Mouse (Mus musculus): ENCODE measurements at regions not wholly inside any gene's neighbourhood (a gene's known extent, or its start where the extent isn't known, plus 50 kb on each side); places are given as distances from the start of the nearest gene placed in this dataset.
"Not testable (repeated sequence)": the region's sequence is repeated elsewhere in the genome, so short reads cannot be mapped to it uniquely, and the experiment has no call there.

- Histone ChIP-seq H3K27ac (replicated peaks; ENCODE audit: low read depth, low read length) (no peak overlapping the region), H3K4me1 (ENCODE audit: control insufficient read depth, insufficient read depth, insufficient read length, low read length) (no peaks in the 10 kb centered on the region), H3K4me3 (ENCODE audit: insufficient read depth, low read depth, low read length) (no peak overlapping the region)
Observed at GRCm38 (mm10) chr15:93026456-93027078, 248.4 kb downstream of the Gxylt1 start.

GRCm38 (mm10) chr15:93025791-93026190 is 249.2 kb downstream of the Gxylt1 start:
- H3K4me3 ChIP-seq (ENCODE audit: insufficient read depth, low read depth, low read length): no peak overlapping the region
- H3K27ac ChIP-seq (replicated peaks; ENCODE audit: low read depth, low read length): no peak overlapping the region
- H3K4me1 ChIP-seq (ENCODE audit: control insufficient read depth, insufficient read depth, insufficient read length, low read length): no peaks in the 10 kb centered on the region

- H3K4me3 ChIP-seq (ENCODE audit: insufficient read depth, low read depth, low read length): no peak overlapping the region
- H3K4me1 ChIP-seq (ENCODE audit: control insufficient read depth, insufficient read depth, insufficient read length, low read length): no peaks in the 10 kb centered on the region
- no peak overlapping the region for H3K27ac ChIP-seq (replicated peaks; ENCODE audit: low read depth, low read length)
Observed at GRCm38 (mm10) chr15:93024171-93024570, 250.8 kb downstream of the Gxylt1 start.

GRCm38 (mm10) chr15:93011166-93011565 is 263.8 kb downstream of the Gxylt1 start:
- no peaks in the 10 kb centered on the region for H3K4me1 ChIP-seq (ENCODE audit: control insufficient read depth, insufficient read depth, insufficient read length, low read length)
- no peak overlapping the region for H3K27ac ChIP-seq (replicated peaks; ENCODE audit: low read depth, low read length)
- H3K4me3 ChIP-seq (ENCODE audit: insufficient read depth, low read depth, low read length): no peak overlapping the region

- Histone ChIP-seq H3K4me3 (ENCODE audit: insufficient read depth, low read depth, low read length) (no peak overlapping the region), H3K4me1 (ENCODE audit: control insufficient read depth, insufficient read depth, insufficient read length, low read length) (no peaks in the 10 kb centered on the region), H3K27ac (replicated peaks; ENCODE audit: low read depth, low read length) (no peak overlapping the region)
Observed at GRCm38 (mm10) chr15:93010629-93011028, 264.4 kb downstream of the Gxylt1 start.

- Histone ChIP-seq H3K27ac (replicated peaks; ENCODE audit: low read depth, low read length) (no peak overlapping the region), H3K4me1 (ENCODE audit: control insufficient read depth, insufficient read depth, insufficient read length, low read length) (peaks cover 2% of the 10 kb centered on the region; the same call in 1 of the 2 replicates), H3K4me3 (ENCODE audit: insufficient read depth, low read depth, low read length) (no peak overlapping the region)
Observed at GRCm38 (mm10) chr15:93005751-93006231, 269.2 kb downstream of the Gxylt1 start.

- H3K27ac ChIP-seq (replicated peaks; ENCODE audit: low read depth, low read length): not testable (repeated sequence)
Observed at GRCm38 (mm10) chr15:93005186-93005585, 269.8 kb downstream of the Gxylt1 start.

GRCm38 (mm10) chr15:93004551-93004950 is 270.4 kb downstream of the Gxylt1 start:
- H3K4me1 ChIP-seq (ENCODE audit: control insufficient read depth, insufficient read depth, insufficient read length, low read length): peaks cover 2% of the 10 kb centered on the region; the same call in 1 of the 2 replicates
- no peak overlapping the region for H3K27ac ChIP-seq (replicated peaks; ENCODE audit: low read depth, low read length)
- H3K4me3 ChIP-seq (ENCODE audit: insufficient read depth, low read depth, low read length): no peak overlapping the region

More at GRCm38 (mm10) chr15:93005186-93005585, 269.8 kb downstream of the Gxylt1 start:
- not testable (repeated sequence) for H3K4me3 ChIP-seq (ENCODE audit: insufficient read depth, low read depth, low read length); H3K4me1 ChIP-seq (ENCODE audit: control insufficient read depth, insufficient read depth, insufficient read length, low read length)

GRCm38 (mm10) chr15:93003233-93003632 is 271.7 kb downstream of the Gxylt1 start:
- no peak overlapping the region for H3K4me3 ChIP-seq (ENCODE audit: insufficient read depth, low read depth, low read length)
- H3K4me1 ChIP-seq (ENCODE audit: control insufficient read depth, insufficient read depth, insufficient read length, low read length): peaks cover 2% of the 10 kb centered on the region; the same call in 1 of the 2 replicates
- no peak overlapping the region for H3K27ac ChIP-seq (replicated peaks; ENCODE audit: low read depth, low read length)

GRCm38 (mm10) chr15:93002002-93002904 is 272.7 kb downstream of the Gxylt1 start:
- peaks cover 2% of the 10 kb centered on the region; the same call in 1 of the 2 replicates for H3K4me1 ChIP-seq (ENCODE audit: control insufficient read depth, insufficient read depth, insufficient read length, low read length)
- H3K27ac ChIP-seq (replicated peaks; ENCODE audit: low read depth, low read length): no peak overlapping the region
- H3K4me3 ChIP-seq (ENCODE audit: insufficient read depth, low read depth, low read length): peak overlapping the region; percentile 6; the same call in 1 of the 2 replicates

- Histone ChIP-seq H3K4me3 (ENCODE audit: insufficient read depth, low read depth, low read length) (no peak overlapping the region), H3K27ac (replicated peaks; ENCODE audit: low read depth, low read length) (no peak overlapping the region), H3K4me1 (ENCODE audit: control insufficient read depth, insufficient read depth, insufficient read length, low read length) (peaks cover 2% of the 10 kb centered on the region; the same call in 1 of the 2 replicates)
Observed at GRCm38 (mm10) chr15:93001346-93002001, 273.5 kb downstream of the Gxylt1 start.

- H3K27ac ChIP-seq (replicated peaks; ENCODE audit: low read depth, low read length): no peak overlapping the region
- H3K4me3 ChIP-seq (ENCODE audit: insufficient read depth, low read depth, low read length): no peak overlapping the region
- peaks cover 2% of the 10 kb centered on the region; the same call in 1 of the 2 replicates for H3K4me1 ChIP-seq (ENCODE audit: control insufficient read depth, insufficient read depth, insufficient read length, low read length)
Observed at GRCm38 (mm10) chr15:93000121-93000520, 274.9 kb downstream of the Gxylt1 start.

GRCm38 (mm10) chr15:92997933-92998332 is 277.0 kb downstream of the Gxylt1 start:
- H3K4me1 ChIP-seq (ENCODE audit: control insufficient read depth, insufficient read depth, insufficient read length, low read length): peaks cover 2% of the 10 kb centered on the region; the same call in 1 of the 2 replicates

GRCm38 (mm10) chr15:92994191-92994671 is 280.7 kb downstream of the Gxylt1 start:
- no peak overlapping the region for H3K4me3 ChIP-seq (ENCODE audit: insufficient read depth, low read depth, low read length)
- H3K4me1 ChIP-seq (ENCODE audit: control insufficient read depth, insufficient read depth, insufficient read length, low read length): no peaks in the 10 kb centered on the region

More at GRCm38 (mm10) chr15:92997933-92998332, 277.0 kb downstream of the Gxylt1 start:
- Histone ChIP-seq H3K27ac (replicated peaks; ENCODE audit: low read depth, low read length) (no peak overlapping the region), H3K4me3 (ENCODE audit: insufficient read depth, low read depth, low read length) (no peak overlapping the region)

More at GRCm38 (mm10) chr15:92994191-92994671, 280.7 kb downstream of the Gxylt1 start:
- no peak overlapping the region for H3K27ac ChIP-seq (replicated peaks; ENCODE audit: low read depth, low read length)
